Mouse (Mus musculus) midbrain, embryonic 13.5 days (tissue): ENCODE measurements around the gene Gm49027. TPM values are rescaled to one million over a fixed set of nuclear protein-coding genes. Genes with fewer than 3 reads are reported as not detected.

ENCODE experiments used
- ATAC-seq: fragments of 200-750 bp; cut with Nextera tagmentation; 2 replicates; pipeline ENCODE4 v1.8.0; 2017; ENCODE audit warnings: mild to moderate bottlenecking, moderate TSS enrichment, moderate library complexity
- H3K27ac ChIP-seq: fragments of 300-500 bp; sonication (generic); 2 replicates; pipeline ENCODE4 v1.5.1; 2015; ENCODE audit warnings: inconsistent platforms, mild to moderate bottlenecking, moderate library complexity
- H3K27me3 ChIP-seq: fragments of 300-500 bp; sonication (generic); 2 replicates; pipeline ENCODE4 v1.6.1; 2015; ENCODE audit warnings: mild to moderate bottlenecking, inconsistent platforms
- H3K36me3 ChIP-seq: fragments of 300-500 bp; sonication (generic); 2 replicates; pipeline ENCODE4 v1.6.1; 2015; ENCODE audit warnings: mild to moderate bottlenecking, inconsistent platforms
- H3K4me1 ChIP-seq: fragments of 300-500 bp; sonication (generic); replicated peaks from 2 replicates; pipeline ENCODE4 v1.6.1; 2015; ENCODE audit warnings: inconsistent platforms
- H3K4me2 ChIP-seq: fragments of 300-500 bp; sonication (generic); replicated peaks from 2 replicates; pipeline ENCODE4 v1.6.1; 2015; ENCODE audit warnings: moderate library complexity, mild to moderate bottlenecking, inconsistent platforms
- H3K4me3 ChIP-seq: fragments of 300-500 bp; sonication (generic); replicated peaks from 2 replicates; pipeline ENCODE4 v1.5.1; 2015; ENCODE audit warnings: mild to moderate bottlenecking, inconsistent platforms
- H3K9ac ChIP-seq: fragments of 300-500 bp; sonication (generic); replicated peaks from 2 replicates; pipeline ENCODE4 v1.6.1; 2015; ENCODE audit warnings: mild to moderate bottlenecking, inconsistent platforms
- H3K9me3 ChIP-seq: fragments of 300-500 bp; sonication (generic); 2 replicates; pipeline ENCODE4 v1.6.1; 2016; ENCODE audit warnings: mild to moderate bottlenecking, inconsistent platforms
- WGBS: fragments of 180-500 bp; shearing (Covaris S2); methylation state at CpG from one replicate; pipeline ENCODE4 v1.1.7; 2015; 5-methylcytosine and 5-hydroxymethylcytosine counted together
- polyA plus RNA-seq: library from polyadenylated mRNA; unstranded; fragments of >200 nt; fragmentation: Nextera tagmentation; extraction: Ambion mirVana; gene quantifications from 2 replicates; pipeline ENCODE4 v1.2.1, GENCODE M21; 2015

The Gm49027 gene
- polyA plus RNA-seq = 1.1 and 1.5 TPM in 2 replicates

DNA sequence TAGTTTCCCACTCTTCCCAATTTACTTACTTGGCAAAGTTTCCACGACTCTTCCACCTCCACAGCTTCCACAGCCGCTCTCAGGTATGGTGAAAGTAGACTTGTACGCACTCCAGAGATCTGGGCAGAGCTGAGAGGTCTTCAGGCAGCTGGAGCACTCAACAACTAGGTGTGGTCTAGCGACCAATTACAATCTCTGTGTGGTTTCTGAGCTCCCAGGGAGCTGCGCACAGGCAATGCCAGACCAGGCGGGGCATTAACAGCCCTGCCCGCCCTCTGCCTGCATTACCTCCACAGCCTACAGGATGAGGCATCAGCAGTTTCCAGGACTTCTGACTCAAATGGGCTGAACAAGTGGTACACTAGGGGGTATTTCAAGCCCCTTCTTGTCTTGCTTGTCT is at the start of gene Gm49027:
Gm49027 (minus strand) TSS at position 208 of the 400 bp plus-strand sequence.
- no peaks in the 10 kb centered on the region for H3K27me3 ChIP-seq
- H3K9me3 ChIP-seq = no peaks in the 10 kb centered on the region
- H3K4me1 ChIP-seq = peaks cover 29% of the 10 kb centered on the region
- peak within 1 kb of the TSS; percentile 88 for H3K4me3 ChIP-seq
- H3K9ac ChIP-seq = peak within 1 kb of the TSS; percentile 62
- ATAC-seq = no peak
- peak within 1 kb of the TSS; percentile 92 for H3K4me2 ChIP-seq
- H3K36me3 ChIP-seq = peaks cover 28% of the 10 kb centered on the region
- WGBS = 85% methylated on average over 7 of the region's 7 CpGs
- peak within 1 kb of the TSS; percentile 73 for H3K27ac ChIP-seq

DNA sequence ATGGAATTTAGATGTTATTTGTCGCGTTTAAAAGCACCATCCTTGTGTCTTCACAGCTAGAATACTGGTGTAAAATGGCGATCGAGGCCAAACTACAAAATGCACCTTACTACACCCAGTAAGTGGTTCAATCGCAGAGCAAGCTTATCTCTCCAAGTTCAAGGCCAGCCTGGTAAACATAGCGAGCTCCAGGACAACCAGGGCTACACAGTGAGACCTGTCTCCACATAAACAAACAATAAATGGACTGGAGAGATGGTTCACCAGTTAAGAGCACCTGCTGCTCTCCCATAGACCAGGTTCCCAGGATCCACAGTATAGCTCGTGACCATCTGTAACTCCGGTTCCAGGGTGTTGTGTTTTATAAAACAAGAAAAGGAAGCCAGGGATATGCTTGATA is 48.1 kb upstream of the Gm49027 start:
- H3K9me3 ChIP-seq = no peaks in the 10 kb centered on the region
- peaks cover 12% of the 10 kb centered on the region for H3K4me1 ChIP-seq
- H3K36me3 ChIP-seq = peaks cover 41% of the 10 kb centered on the region
- ATAC-seq = peak; percentile 31
- H3K4me3 ChIP-seq = peak overlapping the region; percentile 93
- H3K4me2 ChIP-seq = peak overlapping the region; percentile 94
- H3K9ac ChIP-seq = no peak overlapping the region
- WGBS = 58% methylated on average over 8 of the region's 8 CpGs
- no peak overlapping the region for H3K27ac ChIP-seq
- no peaks in the 10 kb centered on the region for H3K27me3 ChIP-seq

DNA sequence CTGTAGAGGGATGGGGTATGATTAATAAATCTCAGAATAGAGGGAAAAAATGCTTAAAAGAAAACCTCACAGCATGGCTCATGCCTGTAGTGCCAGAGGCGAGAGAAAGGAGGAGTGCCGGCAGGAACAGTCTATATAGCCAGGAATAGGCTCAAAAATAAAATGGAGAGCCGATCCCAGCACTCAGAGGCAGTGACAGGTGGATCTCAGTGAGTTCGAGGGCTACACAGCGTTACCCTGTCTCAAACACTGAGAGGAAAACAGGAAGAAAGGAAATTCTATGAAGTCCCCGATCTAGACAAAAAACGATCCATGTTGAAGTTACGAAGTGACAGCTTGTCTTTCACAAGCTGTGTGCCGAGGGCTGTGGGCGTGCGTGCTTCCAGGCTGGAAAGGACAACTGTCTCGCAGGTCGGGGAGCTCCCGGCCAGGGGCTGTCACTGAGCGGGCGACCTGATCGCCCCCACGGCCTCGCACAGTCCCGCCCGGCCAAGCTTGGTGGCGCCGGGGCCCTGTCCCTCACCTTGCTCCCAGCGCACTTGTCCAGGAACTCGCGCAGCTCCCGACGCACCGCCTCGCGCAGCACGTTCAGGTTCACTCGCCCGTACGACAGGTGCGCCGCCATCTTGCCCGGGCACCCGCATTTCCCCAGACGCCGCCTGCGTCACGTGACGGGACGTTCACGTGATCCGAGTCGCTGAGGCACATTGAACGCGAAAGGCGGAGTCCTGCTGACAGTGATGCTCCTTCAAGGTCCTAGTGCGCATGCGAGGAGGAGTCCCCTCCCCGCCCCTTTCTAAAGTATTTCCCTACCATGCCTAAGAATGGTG is 47.3 kb upstream of the Gm49027 start, which contains the start of gene Vps33a:
Vps33a (minus strand) TSS at position 682 of the 830 bp plus-strand sequence.
- Histone ChIP-seq H3K27me3 (no peaks in the 10 kb centered on the region), H3K4me2 (peak within 1 kb of the TSS; percentile 94), H3K9ac (peak within 1 kb of the TSS; percentile 81), H3K4me3 (peak within 1 kb of the TSS; percentile 93), H3K36me3 (peaks cover 41% of the 10 kb centered on the region), H3K4me1 (peaks cover 12% of the 10 kb centered on the region), H3K27ac (peak within 1 kb of the TSS; percentile 73), H3K9me3 (no peaks in the 10 kb centered on the region)
- WGBS = under 1% methylated on average over 54 of the region's 54 CpGs
- peak; percentile 93 for ATAC-seq

DNA sequence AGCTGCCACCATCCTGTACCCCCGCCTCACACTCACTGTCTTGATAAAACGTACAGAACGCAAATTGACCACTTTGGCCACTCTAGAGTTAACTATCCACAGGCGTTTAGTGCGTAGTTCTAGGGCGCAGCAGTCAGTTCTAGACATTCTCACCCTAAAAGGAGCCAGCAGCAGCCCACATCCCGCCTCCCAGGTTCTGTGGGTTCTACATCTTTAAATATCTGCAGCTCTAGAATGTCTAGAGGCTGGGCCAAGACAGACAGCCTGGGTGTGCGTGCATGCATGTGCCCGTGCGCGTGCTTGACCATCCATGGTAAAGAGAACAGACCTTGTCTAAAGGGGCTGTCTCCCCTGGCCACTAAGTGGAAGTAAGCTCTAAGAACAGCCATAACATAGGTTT is 35.8 kb upstream of the Gm49027 start:
- H3K4me1 ChIP-seq = no peaks in the 10 kb centered on the region
- H3K27me3 ChIP-seq = no peaks in the 10 kb centered on the region
- no peak overlapping the region for H3K4me2 ChIP-seq
- no peaks in the 10 kb centered on the region for H3K9me3 ChIP-seq
- WGBS = 94% methylated on average over 11 of the region's 11 CpGs
- no peak overlapping the region for H3K4me3 ChIP-seq
- peaks cover 93% of the 10 kb centered on the region for H3K36me3 ChIP-seq
- H3K27ac ChIP-seq = no peak overlapping the region
- no peak for ATAC-seq
- H3K9ac ChIP-seq = no peak overlapping the region

- ATAC-seq = no peak
- Histone ChIP-seq H3K36me3 (peaks cover 90% of the 10 kb centered on the region), H3K9ac (no peak overlapping the region)
These were observed 34.3 kb upstream of the Gm49027 start for GRCm38 (mm10) chr5:123559588-123559987.

DNA sequence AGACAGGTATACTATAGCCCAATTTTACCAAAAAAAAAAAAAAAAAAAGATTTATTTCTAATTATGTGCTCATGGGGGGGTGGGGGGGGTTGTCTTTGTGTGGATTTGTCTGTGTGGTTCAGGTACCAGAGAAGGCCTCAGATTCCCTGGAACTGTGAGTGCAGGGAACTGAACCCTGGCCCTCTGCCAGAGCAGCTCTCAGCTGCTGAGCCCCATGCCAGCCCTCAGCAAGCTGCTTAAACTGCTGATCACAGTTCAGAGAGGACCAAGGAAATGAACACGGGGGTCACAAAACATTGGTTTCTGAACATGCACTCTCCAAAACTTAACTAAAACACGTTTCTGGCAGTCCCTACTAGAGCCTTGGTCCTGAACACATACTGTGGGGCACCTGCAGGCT is 31.2 kb upstream of the Gm49027 start:
- 76% methylated on average over 2 of the region's 2 CpGs for WGBS

More at GRCm38 (mm10) chr5:123559588-123559987, 34.3 kb upstream of the Gm49027 start:
- H3K27ac ChIP-seq = no peak overlapping the region
- WGBS = 94% methylated on average over 8 of the region's 8 CpGs
- H3K4me1 ChIP-seq = no peaks in the 10 kb centered on the region
- H3K27me3 ChIP-seq = no peaks in the 10 kb centered on the region
- H3K4me3 ChIP-seq = no peak overlapping the region
- H3K4me2 ChIP-seq = no peak overlapping the region
- H3K9me3 ChIP-seq = no peaks in the 10 kb centered on the region

DNA sequence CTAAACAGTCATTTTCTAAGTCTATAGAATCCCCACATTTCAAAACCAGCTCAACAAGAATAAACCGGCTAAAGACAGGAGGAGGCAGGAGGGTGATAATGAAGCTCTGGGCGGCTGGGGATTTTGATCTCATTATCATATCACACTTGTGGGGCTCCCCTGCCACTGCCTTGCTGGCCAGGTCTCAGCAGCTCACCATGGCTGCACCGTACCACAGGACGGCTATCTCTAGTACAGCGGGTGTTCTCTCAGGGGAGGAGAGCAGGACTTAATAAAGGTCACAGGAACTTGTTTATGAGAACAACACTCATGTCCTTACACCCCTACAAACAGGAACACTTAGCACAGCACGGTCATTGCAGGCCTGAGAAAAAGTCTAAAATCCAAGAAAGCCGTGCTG is 30.4 kb upstream of the Gm49027 start:
- no peak overlapping the region for H3K4me2 ChIP-seq
- ATAC-seq = no peak
- H3K9me3 ChIP-seq = no peaks in the 10 kb centered on the region
- H3K9ac ChIP-seq = no peak overlapping the region
- H3K4me1 ChIP-seq = no peaks in the 10 kb centered on the region
- H3K27ac ChIP-seq = no peak overlapping the region
- peaks cover 62% of the 10 kb centered on the region for H3K36me3 ChIP-seq
- H3K4me3 ChIP-seq = no peak overlapping the region
- 93% methylated on average over 7 of the region's 7 CpGs for WGBS
- no peaks in the 10 kb centered on the region for H3K27me3 ChIP-seq

More for the DNA sequence above, 31.2 kb upstream of the Gm49027 start:
- no peaks in the 10 kb centered on the region for H3K9me3 ChIP-seq
- H3K27ac ChIP-seq = no peak overlapping the region
- H3K9ac ChIP-seq = no peak overlapping the region
- peaks cover 68% of the 10 kb centered on the region for H3K36me3 ChIP-seq
- H3K4me3 ChIP-seq = no peak overlapping the region
- no peak overlapping the region for H3K4me2 ChIP-seq
- no peak for ATAC-seq
- no peaks in the 10 kb centered on the region for H3K27me3 ChIP-seq
- no peaks in the 10 kb centered on the region for H3K4me1 ChIP-seq

GRCm38 (mm10) chr5:123533801-123534200 is 8.5 kb upstream of the Gm49027 start:
- Histone ChIP-seq H3K9me3 (no peaks in the 10 kb centered on the region), H3K9ac (no peak overlapping the region), H3K27me3 (no peaks in the 10 kb centered on the region), H3K27ac (no peak overlapping the region), H3K4me2 (no peak overlapping the region), H3K4me1 (no peaks in the 10 kb centered on the region), H3K4me3 (no peak overlapping the region), H3K36me3 (peaks cover 84% of the 10 kb centered on the region)
- ATAC-seq = no peak
- WGBS = 93% methylated on average over 10 of the region's 10 CpGs

- H3K4me3 ChIP-seq = no peak overlapping the region
- no peaks in the 10 kb centered on the region for H3K27me3 ChIP-seq
- WGBS = 89% methylated on average over 8 of the region's 8 CpGs
- H3K4me2 ChIP-seq = no peak overlapping the region
- no peak for ATAC-seq
- no peak overlapping the region for H3K27ac ChIP-seq
- H3K9me3 ChIP-seq = no peaks in the 10 kb centered on the region
- H3K9ac ChIP-seq = no peak overlapping the region
- peaks cover 72% of the 10 kb centered on the region for H3K36me3 ChIP-seq
- H3K4me1 ChIP-seq = peaks cover under 1% of the 10 kb centered on the region; the same call in 1 of the 2 replicates
These were observed 4.8 kb upstream of the Gm49027 start for GRCm38 (mm10) chr5:123530056-123530455.

DNA sequence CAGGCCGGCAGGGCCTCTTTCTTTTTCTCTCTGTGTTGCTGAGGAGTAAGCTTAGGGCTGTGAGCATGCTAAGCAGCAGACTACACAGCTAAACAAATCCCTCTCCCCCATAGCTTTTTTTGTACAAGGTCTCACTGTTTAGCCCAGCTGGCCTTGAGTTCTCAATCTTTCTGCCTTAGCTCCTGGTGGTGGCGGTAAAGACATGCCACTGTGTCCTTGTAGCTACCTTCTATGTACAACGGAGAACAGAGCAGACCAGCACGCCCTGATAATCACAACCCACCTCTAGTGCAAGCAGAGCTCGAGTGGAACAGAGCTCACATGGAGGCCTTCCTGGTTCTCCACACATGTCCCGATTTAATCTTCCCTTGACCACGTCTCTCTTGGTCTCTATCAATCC is 3.4 kb upstream of the Gm49027 start:
- no peak overlapping the region for H3K4me2 ChIP-seq
- peaks cover 61% of the 10 kb centered on the region for H3K36me3 ChIP-seq
- H3K9ac ChIP-seq = no peak overlapping the region
- 80% methylated on average over 7 of the region's 7 CpGs for WGBS
- ATAC-seq = no peak
- peaks cover 8% of the 10 kb centered on the region for H3K4me1 ChIP-seq
- H3K4me3 ChIP-seq = no peak overlapping the region
- H3K9me3 ChIP-seq = no peaks in the 10 kb centered on the region
- H3K27ac ChIP-seq = no peak overlapping the region
- no peaks in the 10 kb centered on the region for H3K27me3 ChIP-seq

GRCm38 (mm10) chr5:123525916-123526495 is 718 bp upstream of the Gm49027 start:
- no peaks in the 10 kb centered on the region for H3K27me3 ChIP-seq
- no peak for ATAC-seq
- no peak overlapping the region for H3K9ac ChIP-seq
- no peak overlapping the region for H3K4me3 ChIP-seq
- peaks cover 34% of the 10 kb centered on the region for H3K36me3 ChIP-seq
- 91% methylated on average over 9 of the region's 9 CpGs for WGBS
- peaks cover 29% of the 10 kb centered on the region for H3K4me1 ChIP-seq
- H3K9me3 ChIP-seq = no peaks in the 10 kb centered on the region
- H3K27ac ChIP-seq = no peak overlapping the region
- H3K4me2 ChIP-seq = no peak overlapping the region

- H3K36me3 ChIP-seq = peaks cover 26% of the 10 kb centered on the region
- under 1% methylated on average over 26 of the region's 27 CpGs for WGBS
- H3K4me1 ChIP-seq = peaks cover 29% of the 10 kb centered on the region
- no peaks in the 10 kb centered on the region for H3K9me3 ChIP-seq
- ATAC-seq = peak; percentile 95
- H3K9ac ChIP-seq = peak overlapping the region; percentile 62
- H3K27ac ChIP-seq = peak overlapping the region; percentile 73
- peak overlapping the region; percentile 88 for H3K4me3 ChIP-seq
- H3K4me2 ChIP-seq = peak overlapping the region; percentile 92
- H3K27me3 ChIP-seq = no peaks in the 10 kb centered on the region
These were observed 916 bp downstream of the Gm49027 start for GRCm38 (mm10) chr5:123524393-123524750.
